Comparison of ENCODE assay signal across 22 mouse cellular contexts in genomic region chr13:99191063-99191462, GRCm38 (mm10). TPM values are rescaled to one million over a fixed set of nuclear protein-coding genes. Genes with fewer than 3 reads are reported as not detected.
DNase-seq lines count a peak whose midpoint lies in the region; ATAC-seq and TF ChIP-seq lines count a peak whose summit lies in the region.
"Had no signal": no experiment of that assay in that cellular context is flagged by ENCODE, and none has a peak within 500 bp of the region (broad histone marks: within the 10 kb centered on the region; RNA-seq: fewer than 3 reads in every experiment).

No protein-coding gene starts in this region.

- no peak for TF ChIP-seq EP300 in liver, postnatal 0 days (IDR thresholded peaks at IDR 0.05; ENCODE audit: low read depth)

- H3K4me3 ChIP-seq in intestine, embryonic 16.5 days (ENCODE audit: low read length), result no peak overlapping the region
- no peak overlapping the region for H3K4me3 ChIP-seq in intestine, postnatal 0 days (ENCODE audit: low read depth, low read length)
- H3K4me3 ChIP-seq in liver, postnatal 0 days (ENCODE audit: low read depth, low read length), result no peak overlapping the region
- no peak overlapping the region for H3K4me3 ChIP-seq in small intestine, adult 2 months (ENCODE audit: low read depth, low read length)
- H3K4me3 ChIP-seq: kidney, embryonic 15.5 days; midbrain, embryonic 15.5 days; myocyte; stomach, embryonic 15.5 days had no signal

- H3K4me1 ChIP-seq in intestine, embryonic 16.5 days (ENCODE audit: control insufficient read depth, insufficient read depth, low read length), result no peaks in the 10 kb centered on the region
- no peaks in the 10 kb centered on the region for H3K4me1 ChIP-seq in intestine, postnatal 0 days (replicated peaks; ENCODE audit: control insufficient read depth, insufficient read depth, low read length)
- H3K4me1 ChIP-seq in liver, postnatal 0 days (ENCODE audit: insufficient read depth), result peaks cover 3% of the 10 kb centered on the region; the same call in 1 of the 2 replicates
- H3K4me1 ChIP-seq in small intestine, adult 2 months (ENCODE audit: control insufficient read depth, insufficient read depth, insufficient read length, low read length), result peaks cover 2% of the 10 kb centered on the region; the same call in 1 of the 2 replicates
- H3K4me1 ChIP-seq: stomach, embryonic 15.5 days had no signal

- intact Hi-C loops in gastrocnemius, postnatal 14 days (cut with DNase I; ENCODE audit: low total_unique reads), result no loop called here

- H3K4me2 ChIP-seq in intestine, embryonic 16.5 days (ENCODE audit: low read depth, low read length), result no peak overlapping the region
- H3K4me2 ChIP-seq in intestine, postnatal 0 days (replicated peaks; ENCODE audit: low read depth), result no peak overlapping the region
- H3K4me2 ChIP-seq in liver, postnatal 0 days (ENCODE audit: low read depth, low read length), result peak overlapping the region; percentile 14; the same call in 1 of the 2 replicates
- H3K4me2 ChIP-seq: kidney, embryonic 15.5 days; midbrain, embryonic 15.5 days; stomach, embryonic 15.5 days had no signal

- H3K27ac ChIP-seq in intestine, embryonic 16.5 days (ENCODE audit: low read length), result 0 out of 2 replicates have a peak overlapping the region, but pooled peaks have one; percentile 10
- H3K27ac ChIP-seq in intestine, postnatal 0 days (ENCODE audit: low read depth, low read length), result no peak overlapping the region
- no peak overlapping the region for H3K27ac ChIP-seq in liver, postnatal 0 days (ENCODE audit: low read depth)
- peak overlapping the region; percentile 10; the same call in 1 of the 2 replicates for H3K27ac ChIP-seq in small intestine, adult 2 months (ENCODE audit: insufficient read depth, low read depth, low read length)
- H3K27ac ChIP-seq: midbrain, embryonic 15.5 days; stomach, embryonic 15.5 days had no signal

- H3K27me3 ChIP-seq in intestine, embryonic 16.5 days (replicated peaks; ENCODE audit: control insufficient read depth, insufficient read depth, low read length), result no peaks in the 10 kb centered on the region
- H3K27me3 ChIP-seq in intestine, postnatal 0 days (replicated peaks; ENCODE audit: control insufficient read depth, insufficient read depth, low read length), result no peaks in the 10 kb centered on the region
- H3K27me3 ChIP-seq in liver, postnatal 0 days (ENCODE audit: insufficient read depth, low read length), result no peaks in the 10 kb centered on the region
- H3K27me3 ChIP-seq in small intestine, adult 2 months (ENCODE audit: control insufficient read depth, insufficient read depth, low read length), result no peaks in the 10 kb centered on the region
- H3K27me3 ChIP-seq: kidney, embryonic 15.5 days; midbrain, embryonic 15.5 days; stomach, embryonic 15.5 days had no signal

- no peak for TF ChIP-seq CTCF in intestine, postnatal 0 days (IDR thresholded peaks at IDR 0.05; ENCODE audit: low read depth)
- no peak for TF ChIP-seq CTCF in liver, postnatal 0 days (IDR thresholded peaks at IDR 0.05; ENCODE audit: low read depth)
- no peak for TF ChIP-seq CTCF in small intestine, adult 2 months (IDR thresholded peaks at IDR 0.05; ENCODE audit: extremely low read depth, insufficient read length, insufficient replicate concordance, low read depth, low read length)

- H3K9me3 ChIP-seq in intestine, embryonic 16.5 days (ENCODE audit: control insufficient read depth, low read length), result no peaks in the 10 kb centered on the region
- H3K9me3 ChIP-seq in intestine, postnatal 0 days (ENCODE audit: control insufficient read depth), result no peaks in the 10 kb centered on the region
- H3K9me3 ChIP-seq in liver, postnatal 0 days (ENCODE audit: low read length), result no peaks in the 10 kb centered on the region
- H3K9me3 ChIP-seq: G1E; kidney, embryonic 15.5 days; megakaryocyte, embryonic 14.5 days; midbrain, embryonic 15.5 days; stomach, embryonic 15.5 days had no signal

- H3K9ac ChIP-seq in intestine, embryonic 16.5 days (ENCODE audit: low read depth, low read length), result no peak overlapping the region
- no peak overlapping the region for H3K9ac ChIP-seq in intestine, postnatal 0 days (ENCODE audit: low read depth, low read length)
- H3K9ac ChIP-seq in liver, postnatal 0 days (replicated peaks), result no peak overlapping the region
- H3K9ac ChIP-seq: forebrain, postnatal 0 days; kidney, embryonic 15.5 days; midbrain, embryonic 15.5 days; stomach, embryonic 15.5 days had no signal

- no peak for ATAC-seq in intestine, embryonic 16.5 days
- no peak for ATAC-seq in intestine, postnatal 0 days
- no peak for ATAC-seq in liver, postnatal 0 days
- ATAC-seq: midbrain, embryonic 15.5 days had no signal

- no peaks in the 10 kb centered on the region for H3K36me3 ChIP-seq in intestine, embryonic 16.5 days (ENCODE audit: control insufficient read depth, insufficient read depth, low read length)
- H3K36me3 ChIP-seq in intestine, postnatal 0 days (ENCODE audit: control insufficient read depth, insufficient read depth), result no peaks in the 10 kb centered on the region
- H3K36me3 ChIP-seq in liver, postnatal 0 days (replicated peaks; ENCODE audit: insufficient read depth, low read length), result no peaks in the 10 kb centered on the region
- no peaks in the 10 kb centered on the region for H3K36me3 ChIP-seq in small intestine, adult 2 months (ENCODE audit: control insufficient read depth, insufficient read depth, low read length)
- H3K36me3 ChIP-seq: G1E; kidney, embryonic 15.5 days; midbrain, embryonic 15.5 days; stomach, embryonic 15.5 days had no signal

- no peak for TF ChIP-seq POLR2A in small intestine, adult 2 months (IDR thresholded peaks at IDR 0.05; ENCODE audit: low read depth, low read length)

- DNase-seq in gastrocnemius, postnatal 25 days, result peak; percentile 28
- no peak for DNase-seq in gastrocnemius, postnatal 14 days
- no peak for DNase-seq in liver, postnatal 0 days
- DNase-seq in liver (no peak), MN1 (ENCODE audit: low spot score) (no peak)
- DNase-seq: adrenal gland, postnatal 25 days; cerebellum, adult 11-12 months; cerebellum, postnatal 14 days; embryo, embryonic 11 days; left cerebral cortex, postnatal 4 days; spleen, adult 18-20 months; thymus, adult 2 months had no signal

- WGBS in intestine, embryonic 16.5 days, result 88% methylated on average over 13 of the region's 13 CpGs
- 85% methylated on average over 13 of the region's 13 CpGs for WGBS in intestine, postnatal 0 days
- WGBS in liver, postnatal 0 days (ENCODE audit: insufficient replicate concordance), result 76% methylated on average over 13 of the region's 13 CpGs
- WGBS in small intestine, adult 2 months, result 84% methylated on average over 13 of the region's 13 CpGs

RNA-seq across cellular contexts. Expression of gene Zfp366, which starts 6.4 kb away (rescaled TPM):
- total RNA-seq in gastrocnemius, postnatal 25 days (2021), result 1 to 10 TPM; 3.4 to 3.9 TPM
- 1 to 10 TPM; 6.0 to 7.4 TPM for total RNA-seq in gastrocnemius, postnatal 14 days (2021)
- polyA plus RNA-seq in intestine, embryonic 16.5 days (2015; fragmentation: Nextera tagmentation; extraction: Ambion mirVana), result 0.50 and 0.53 TPM in 2 replicates
- polyA plus RNA-seq in intestine, postnatal 0 days (2015; fragmentation: Nextera tagmentation; extraction: Ambion mirVana), result 0.38 and 0.39 TPM in 2 replicates
- polyA plus RNA-seq in liver, postnatal 0 days (2015; fragmentation: Nextera tagmentation; extraction: Ambion mirVana), result 0.33 and 0.39 TPM in 2 replicates
- 1.2 and 2.0 TPM in 2 replicates for polyA plus RNA-seq in small intestine, adult 2 months (2012; rRNA removed)
- polyA plus RNA-seq: G1E had no signal

Comparison
In these comparisons a context has a peak if more than half of its experiments do, and no peak if none do; other contexts are left out.
1. H3K27ac ChIP-seq: peak in intestine, embryonic 16.5 days (single experiment) and small intestine, adult 2 months (single experiment); none in intestine, postnatal 0 days (single experiment) and liver, postnatal 0 days (single experiment).